Mouse (Mus musculus) MEL-GATA-1-ER (cell line): ENCODE results near the gene Xrcc4.

Experiments
- DNase-seq: peaks from one replicate; pipeline ENCODE4 v3.0.0-alpha.2; 2012; ENCODE audit warnings: low read depth; ENCODE audit errors: extremely low read depth

The Xrcc4 gene

GRCm38 (mm10) chr13:89944354-89944753 lies 145.1 kb downstream of the Xrcc4 start:
- DNase-seq = no peak

DNA sequence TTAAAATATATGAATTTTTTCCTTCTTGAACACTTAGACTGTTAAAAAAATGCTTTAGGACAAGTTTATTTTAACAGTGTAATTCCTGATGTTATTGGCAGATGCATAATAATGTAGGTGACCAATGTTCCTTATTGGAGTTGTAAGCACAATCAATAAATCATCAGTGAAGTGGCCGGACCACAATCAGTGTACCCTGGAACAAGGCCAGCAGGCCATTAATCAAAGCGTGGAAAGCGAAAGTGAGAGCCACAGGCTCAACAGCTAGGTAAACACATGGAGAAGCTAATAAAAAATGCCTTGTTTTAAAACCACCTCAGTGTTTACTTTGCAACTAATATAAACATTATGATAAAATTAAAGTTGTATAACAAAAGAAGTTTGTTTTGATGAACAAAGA lies 159.9 kb downstream of the Xrcc4 start:
- DNase-seq = no peak

- no peak for DNase-seq
These were observed 170.5 kb downstream of the Xrcc4 start for GRCm38 (mm10) chr13:89918814-89919481.

- no peak for DNase-seq
These were observed 175.1 kb downstream of the Xrcc4 start for GRCm38 (mm10) chr13:89914332-89914731.

- no peak for DNase-seq
These were observed 175.5 kb downstream of the Xrcc4 start for GRCm38 (mm10) chr13:89913891-89914290.

DNA sequence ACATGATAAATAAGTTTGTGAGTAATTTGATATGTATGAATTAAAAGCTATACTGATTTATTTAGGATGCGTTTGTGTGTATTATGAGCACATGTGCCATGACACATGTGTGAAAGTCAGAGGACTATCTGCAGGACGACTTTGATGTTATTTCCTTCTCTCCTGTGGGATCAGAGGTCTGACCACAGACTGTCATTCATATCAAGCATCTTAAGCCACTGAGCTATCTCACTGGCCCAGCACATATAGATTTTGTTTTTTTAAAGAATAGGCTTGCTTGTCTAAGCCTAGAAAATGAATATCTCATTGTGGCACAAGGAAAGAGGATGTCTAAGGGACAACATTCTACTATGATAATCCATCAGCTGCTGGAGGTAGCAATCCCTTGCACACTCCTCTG lies 183.3 kb downstream of the Xrcc4 start:
- peak; percentile 16 for DNase-seq

GRCm38 (mm10) chr13:89899066-89899465 lies 190.3 kb downstream of the Xrcc4 start:
- no peak for DNase-seq

- DNase-seq = peak; percentile 15
These were observed 197.3 kb downstream of the Xrcc4 start for GRCm38 (mm10) chr13:89892140-89892539.

DNA sequence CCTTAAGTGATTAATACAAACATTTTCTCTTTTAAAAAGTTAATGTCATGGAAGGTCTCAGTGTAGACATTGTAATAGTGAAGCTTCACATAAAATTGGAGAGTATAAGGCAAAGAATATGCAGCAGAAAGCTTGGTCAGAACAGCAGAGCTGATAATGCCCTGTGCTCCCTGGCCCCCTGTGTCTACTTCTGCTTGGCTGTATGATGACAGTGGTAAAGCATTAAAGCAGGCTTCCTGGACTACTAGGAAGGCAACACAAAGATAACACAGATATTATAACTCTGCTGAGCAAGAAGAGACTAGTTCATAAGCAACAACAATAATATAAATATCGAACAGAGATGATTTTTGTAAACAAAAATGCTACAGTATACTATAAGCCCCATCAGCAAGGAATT lies 199.2 kb downstream of the Xrcc4 start:
- DNase-seq = peak; percentile 34

DNA sequence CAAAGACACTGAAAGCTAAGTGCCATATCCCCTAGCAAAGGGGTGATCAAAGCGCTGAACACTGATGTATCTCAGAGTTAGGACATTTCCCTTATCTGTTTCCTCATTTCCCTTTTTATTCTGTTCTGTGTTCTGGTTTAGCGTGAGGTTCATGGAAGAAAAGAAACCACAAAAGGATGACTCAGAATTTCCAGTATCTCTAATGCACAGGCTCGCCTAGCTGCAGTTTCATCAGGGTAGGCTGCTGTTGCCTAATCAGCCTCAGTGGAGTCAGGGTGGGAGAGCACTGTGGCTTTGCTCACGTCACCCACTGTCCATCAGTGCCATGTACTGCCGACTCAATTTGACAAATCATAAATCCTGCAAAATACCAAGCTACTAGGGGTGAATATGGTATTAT lies 200.3 kb downstream of the Xrcc4 start:
- peak; percentile 95 for DNase-seq

- no peak for DNase-seq
These were observed 205.9 kb downstream of the Xrcc4 start for GRCm38 (mm10) chr13:89883523-89883922.

- no peak for DNase-seq
These were observed 208.1 kb downstream of the Xrcc4 start for GRCm38 (mm10) chr13:89881281-89881680.

GRCm38 (mm10) chr13:89878832-89879468 lies 210.5 kb downstream of the Xrcc4 start:
- DNase-seq = no peak

GRCm38 (mm10) chr13:89875499-89875898 lies 213.9 kb downstream of the Xrcc4 start:
- no peak for DNase-seq

- DNase-seq = no peak
These were observed 216.7 kb downstream of the Xrcc4 start for GRCm38 (mm10) chr13:89872725-89873124.

DNA sequence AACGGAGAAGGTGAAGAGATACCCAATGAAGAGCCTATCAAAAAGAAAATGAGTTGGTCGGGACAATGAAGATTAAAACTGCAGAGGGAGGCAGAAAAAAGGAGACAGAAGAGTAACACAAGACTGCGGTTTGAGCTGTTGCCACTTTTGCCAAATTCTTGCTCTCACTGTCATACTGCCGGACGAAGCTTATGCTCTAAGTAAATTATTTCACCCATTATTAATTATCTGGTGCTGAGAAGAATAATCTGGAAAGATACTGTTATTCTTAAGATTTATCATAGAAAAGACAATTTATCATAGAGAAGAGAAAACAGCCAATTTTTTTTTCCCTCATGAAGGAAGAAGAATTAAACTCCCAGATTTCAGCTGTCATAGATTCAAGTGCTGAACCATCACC lies 235.3 kb downstream of the Xrcc4 start:
- no peak for DNase-seq

DNA sequence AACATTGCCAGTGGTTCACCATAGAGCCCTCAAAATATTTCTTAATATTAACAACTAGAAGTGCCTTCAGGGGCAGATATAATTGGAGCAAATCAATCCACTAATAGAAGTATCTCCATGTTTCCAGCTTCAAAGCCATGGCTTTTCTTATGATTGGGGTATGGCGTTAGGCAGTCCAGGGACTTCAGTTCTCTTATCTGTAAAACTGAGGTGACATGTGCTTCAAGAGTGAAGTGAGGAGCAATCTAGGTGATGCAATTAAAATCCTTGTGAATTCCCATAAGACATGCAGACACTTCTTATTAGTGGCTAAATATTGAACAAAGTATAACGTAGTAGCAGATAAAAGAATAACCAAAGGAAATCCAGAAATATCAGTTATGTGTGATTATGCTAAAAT lies 238.7 kb downstream of the Xrcc4 start:
- DNase-seq = no peak

- DNase-seq = no peak
These were observed 239.5 kb downstream of the Xrcc4 start for GRCm38 (mm10) chr13:89849955-89850354.

DNA sequence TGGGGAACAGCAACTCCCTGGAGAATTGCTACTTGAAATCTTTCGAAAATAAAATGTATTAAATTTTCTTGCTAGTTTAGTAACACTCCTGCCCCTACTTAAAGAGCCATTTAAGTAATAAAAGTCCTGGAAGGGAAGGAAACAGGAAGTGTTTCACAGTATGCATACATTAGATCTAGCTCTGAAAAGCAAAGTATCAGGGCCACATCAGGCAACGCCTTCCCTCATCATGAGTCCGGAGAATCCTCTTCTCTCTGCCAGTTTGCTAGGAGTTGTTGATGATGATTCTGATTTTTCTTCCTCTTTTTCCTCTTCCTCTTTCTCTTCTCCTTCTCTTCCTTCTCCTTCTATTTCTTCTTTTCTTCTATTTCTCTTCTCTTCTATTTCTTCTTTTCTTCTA lies 250.8 kb downstream of the Xrcc4 start:
- no peak for DNase-seq

- DNase-seq = no peak
These were observed 254.9 kb downstream of the Xrcc4 start for GRCm38 (mm10) chr13:89834485-89834884.

DNA sequence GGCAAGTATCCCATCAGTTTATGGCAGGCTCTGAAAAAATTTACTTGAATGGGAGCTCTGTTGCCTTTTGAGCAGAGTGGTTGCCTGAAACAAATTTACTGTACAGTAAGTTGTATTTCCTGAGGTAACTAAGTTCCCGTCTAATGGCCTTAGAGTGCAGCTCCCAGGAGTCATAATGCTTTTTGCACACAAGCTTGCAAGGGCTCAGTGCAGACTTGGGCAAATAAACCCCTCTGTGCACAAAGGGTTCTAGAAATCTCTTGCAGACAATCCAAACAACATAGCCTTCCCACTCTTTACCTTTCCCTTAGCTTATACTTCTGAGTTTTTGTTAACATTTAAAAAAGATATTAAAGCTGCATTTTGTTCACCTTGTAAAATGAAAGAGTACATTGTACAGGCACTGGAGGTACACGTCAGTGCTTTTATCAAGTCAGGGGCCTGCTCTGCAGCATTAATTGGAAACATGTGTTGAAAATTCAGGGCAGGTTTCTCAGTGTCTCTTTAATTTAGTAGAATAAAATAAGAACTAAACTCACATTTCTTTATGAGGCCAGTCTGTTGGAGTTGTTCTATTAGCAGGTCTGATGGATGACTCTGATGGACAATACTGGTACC lies 256.2 kb downstream of the Xrcc4 start:
- no peak for DNase-seq

DNA sequence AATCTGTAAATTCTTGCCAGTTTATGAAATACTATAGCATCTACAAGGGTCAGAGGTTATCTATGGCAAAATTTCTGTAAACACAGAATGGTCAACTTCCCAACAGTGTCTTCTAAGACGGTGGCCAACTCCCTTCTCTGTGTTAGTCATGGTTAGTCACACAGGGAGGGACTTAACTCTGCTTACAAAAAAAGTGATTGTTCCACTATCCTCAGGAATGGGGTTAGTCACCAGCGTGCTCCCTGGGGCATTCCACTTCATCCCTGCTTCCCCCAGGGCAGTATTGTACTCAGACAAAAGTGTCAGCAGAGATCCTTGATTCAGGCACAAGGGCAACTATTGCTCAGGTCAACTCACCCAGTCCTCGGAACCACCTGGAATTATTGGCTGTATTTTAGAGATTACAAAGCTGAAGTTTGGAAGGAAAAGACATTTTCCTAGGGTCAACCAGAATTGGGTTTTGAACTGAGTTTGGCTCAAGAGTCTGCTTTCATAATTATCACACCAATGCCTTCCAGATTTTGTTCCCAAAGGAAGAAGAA lies 260.9 kb downstream of the Xrcc4 start:
- DNase-seq = no peak

- DNase-seq = no peak
These were observed 261.6 kb downstream of the Xrcc4 start for GRCm38 (mm10) chr13:89827838-89828237.
